Mouse (Mus musculus) left cerebral cortex, adult 8-10 months (tissue): ENCODE data around the gene Ryk. TPM values are rescaled to one million over a fixed set of nuclear protein-coding genes. Genes with fewer than 3 reads are reported as not detected.

Source experiments
- DNase-seq, 2 experiments: peaks; one replicate each; pipeline ENCODE4 v3.0.0; 2022; ENCODE audit warnings: low spot score in 2 of 2
- total RNA-seq, 4 experiments: library from RNA; stranded (reverse); gene quantifications; 2 replicates each; pipeline ENCODE4 v1.2.4; 2022

Gene Ryk
- total RNA-seq, 4 experiments from 2014 or later = 32.7 to 36.9 (median 34.2) TPM

GRCm38 (mm10) chr9:102858283-102858682 lies 23.6 kb downstream of the Ryk start:
- no peak for DNase-seq

GRCm38 (mm10) chr9:102859399-102859798 lies 24.7 kb downstream of the Ryk start:
- DNase-seq = no peak

- DNase-seq = no peak
These were observed 25.2 kb downstream of the Ryk start for GRCm38 (mm10) chr9:102859963-102860362.

- no peak for DNase-seq
These were observed 26.2 kb downstream of the Ryk start for GRCm38 (mm10) chr9:102860802-102861469.

GRCm38 (mm10) chr9:102861789-102862188 lies 27.1 kb downstream of the Ryk start:
- no peak for DNase-seq

GRCm38 (mm10) chr9:102862260-102862659 lies 27.5 kb downstream of the Ryk start:
- DNase-seq = no peak

- DNase-seq = peak; percentile 51 to 90
These were observed 29.3 kb downstream of the Ryk start for GRCm38 (mm10) chr9:102863876-102864545.

GRCm38 (mm10) chr9:102864931-102865330 lies 30.2 kb downstream of the Ryk start:
- no peak for DNase-seq

GRCm38 (mm10) chr9:102865946-102866737 lies 31.4 kb downstream of the Ryk start:
- DNase-seq = no peak

GRCm38 (mm10) chr9:102866893-102867292 lies 32.2 kb downstream of the Ryk start:
- DNase-seq = peak in 1 of 2 experiments; percentile 41

GRCm38 (mm10) chr9:102867516-102867915 lies 32.8 kb downstream of the Ryk start:
- DNase-seq = no peak

GRCm38 (mm10) chr9:102868451-102868850 lies 33.7 kb downstream of the Ryk start:
- no peak for DNase-seq

GRCm38 (mm10) chr9:102876054-102876690 lies 41.5 kb downstream of the Ryk start:
- DNase-seq = no peak

- no peak for DNase-seq
These were observed 43.2 kb downstream of the Ryk start for GRCm38 (mm10) chr9:102877916-102878315.

GRCm38 (mm10) chr9:102879545-102879944 lies 44.8 kb downstream of the Ryk start:
- DNase-seq = peak in 1 of 2 experiments; percentile 24

- no peak for DNase-seq
These were observed 50.0 kb downstream of the Ryk start for GRCm38 (mm10) chr9:102884703-102885102.

- DNase-seq = no peak
These were observed 55.4 kb downstream of the Ryk start for GRCm38 (mm10) chr9:102890166-102890565.

GRCm38 (mm10) chr9:102892480-102893355 lies 58.0 kb downstream of the Ryk start:
- no peak for DNase-seq

- DNase-seq = no peak
These were observed 58.7 kb downstream of the Ryk start for GRCm38 (mm10) chr9:102893356-102893870.

GRCm38 (mm10) chr9:102899916-102900315 lies 65.2 kb downstream of the Ryk start:
- no peak for DNase-seq
